Mouse (Mus musculus) spleen, adult 2 months (tissue): ENCODE data around the gene Afdn. TPM values are rescaled to one million over a fixed set of nuclear protein-coding genes. Genes with fewer than 3 reads are reported as not detected.

Source experiments
- polyA plus RNA-seq: library from polyadenylated mRNA; depleted of rRNA; stranded (reverse); fragments of >200 nt; gene quantifications from 2 replicates; pipeline ENCODE4 v1.2.3, GENCODE M21; 2012; rRNA removed

Gene Afdn
- polyA plus RNA-seq, 1 experiment: 6.3 TPM

Other genes with a start within 250 kb of the Afdn start
- 0.36 and 0.60 TPM in 2 replicates for gene Tcte2, start 1.3 kb downstream of the Afdn start, polyA plus RNA-seq
- not detected in 2 replicates for gene Gm7168, start 187.8 kb downstream of the Afdn start, polyA plus RNA-seq
- gene Gm7356, start 243.2 kb downstream of the Afdn start, polyA plus RNA-seq: not detected in 2 replicates